Mouse (Mus musculus) kidney, adult 2 months (tissue): Measurements from ENCODE around the gene Trnp1.

ENCODE experiments used
- CTCF ChIP-seq: fragments of 200-500 bp; conservative IDR thresholded peaks from 2 replicates; pipeline ENCODE4 v1.5.1; 2011; ENCODE audit warnings: low read depth, mild to moderate bottlenecking, control low read depth, low read length, moderate library complexity, mixed read lengths; ENCODE audit not compliant: insufficient read depth, insufficient read length
- POLR2A ChIP-seq: fragments of 200-500 bp; IDR thresholded peaks from one replicate; pipeline ENCODE4 v1.6.1; 2011; ENCODE audit warnings: low read depth, low read length, control low read depth

- no peak for TF ChIP-seq CTCF
- TF ChIP-seq POLR2A = no peak
These were observed 15.9 kb downstream of the Trnp1 start for GRCm38 (mm10) chr4:133482479-133482878.
